Mouse (Mus musculus) testis, adult 2 months (tissue): Measurements from ENCODE around the gene Tango2.

Experiments
- CTCF ChIP-seq: fragments of 200-500 bp; IDR thresholded peaks from 2 replicates; pipeline ENCODE4 v1.5.1; 2012; ENCODE audit warnings: low read depth, mild to moderate bottlenecking, inconsistent platforms, low read length, moderate library complexity; ENCODE audit not compliant: control insufficient read depth, insufficient read depth, insufficient replicate concordance
- POLR2A ChIP-seq: fragments of 200-500 bp; IDR thresholded peaks from 2 replicates; pipeline ENCODE4 v1.6.1; 2012; ENCODE audit warnings: low read depth, mild to moderate bottlenecking, inconsistent platforms, low read length, moderate library complexity; ENCODE audit not compliant: control insufficient read depth

GRCm38 (mm10) chr16:18391728-18392127, 43.8 kb upstream of the Tango2 start:
- no peak for TF ChIP-seq CTCF
- no peak for TF ChIP-seq POLR2A
